Mouse (Mus musculus): ENCODE data around the gene Fam193a. TPM values are rescaled to one million over a fixed set of nuclear protein-coding genes. Genes with fewer than 3 reads are reported as not detected.

Gene Fam193a
- polyA plus RNA-seq, 1 experiment from 2014 or later: 8.9 TPM

- H3K27me3 ChIP-seq (replicated peaks; ENCODE audit: control insufficient read depth, insufficient read depth, low read length): no peaks in the 10 kb centered on the region
- H3K4me2 ChIP-seq: no peak overlapping the region
- DNase-seq (ENCODE audit: low spot score) (no peak), ATAC-seq (replicated peaks; ENCODE audit: low FRiP score) (no peak)
- 85% methylated on average over 2 of the region's 2 CpGs for WGBS
- H3K4me1 ChIP-seq (replicated peaks; ENCODE audit: control insufficient read depth, insufficient read depth, low read length): peaks cover 13% of the 10 kb centered on the region
- no peaks in the 10 kb centered on the region for H3K36me3 ChIP-seq (ENCODE audit: control insufficient read depth, insufficient read depth, low read length)
- H3K9ac ChIP-seq (ENCODE audit: low read depth, low read length): no peak overlapping the region
- H3K4me3 ChIP-seq (ENCODE audit: low read depth, low read length): no peak overlapping the region
- H3K27ac ChIP-seq (ENCODE audit: low read depth, low read length): no peak overlapping the region
- H3K9me3 ChIP-seq (ENCODE audit: control insufficient read depth, low read length): no peaks in the 10 kb centered on the region
Observed at GRCm38 (mm10) chr5:34395850-34396540, 26.3 kb downstream of the Fam193a start.

GRCm38 (mm10) chr5:34397866-34398265 is 28.1 kb downstream of the Fam193a start:
- no peak for ATAC-seq (replicated peaks; ENCODE audit: low FRiP score)
- WGBS: 89% methylated on average over 2 of the region's 2 CpGs

GRCm38 (mm10) chr5:34398326-34398725 is 28.6 kb downstream of the Fam193a start:
- ATAC-seq (replicated peaks; ENCODE audit: low FRiP score) (no peak), DNase-seq (ENCODE audit: low spot score) (no peak)
- H3K4me1 ChIP-seq (replicated peaks; ENCODE audit: control insufficient read depth, insufficient read depth, low read length): peaks cover 13% of the 10 kb centered on the region
- H3K36me3 ChIP-seq (ENCODE audit: control insufficient read depth, insufficient read depth, low read length): no peaks in the 10 kb centered on the region
- no peak overlapping the region for H3K27ac ChIP-seq (ENCODE audit: low read depth, low read length)
- H3K27me3 ChIP-seq (replicated peaks; ENCODE audit: control insufficient read depth, insufficient read depth, low read length): no peaks in the 10 kb centered on the region
- WGBS: 71% methylated on average over 1 of the region's 1 CpGs
- H3K9ac ChIP-seq (ENCODE audit: low read depth, low read length): 0 out of 2 replicates have a peak overlapping the region, but pooled peaks have one; percentile 20
- H3K9me3 ChIP-seq (ENCODE audit: control insufficient read depth, low read length): no peaks in the 10 kb centered on the region
- H3K4me3 ChIP-seq (ENCODE audit: low read depth, low read length): no peak overlapping the region
- no peak overlapping the region for H3K4me2 ChIP-seq

More at GRCm38 (mm10) chr5:34397866-34398265, 28.1 kb downstream of the Fam193a start:
- no peak overlapping the region for H3K4me2 ChIP-seq
- H3K27ac ChIP-seq (ENCODE audit: low read depth, low read length): no peak overlapping the region
- H3K4me3 ChIP-seq (ENCODE audit: low read depth, low read length): no peak overlapping the region
- no peaks in the 10 kb centered on the region for H3K27me3 ChIP-seq (replicated peaks; ENCODE audit: control insufficient read depth, insufficient read depth, low read length)
- DNase-seq (ENCODE audit: low spot score): no peak
- no peaks in the 10 kb centered on the region for H3K36me3 ChIP-seq (ENCODE audit: control insufficient read depth, insufficient read depth, low read length)
- H3K9me3 ChIP-seq (ENCODE audit: control insufficient read depth, low read length): no peaks in the 10 kb centered on the region
- no peak overlapping the region for H3K9ac ChIP-seq (ENCODE audit: low read depth, low read length)
- H3K4me1 ChIP-seq (replicated peaks; ENCODE audit: control insufficient read depth, insufficient read depth, low read length): peaks cover 13% of the 10 kb centered on the region

- Histone ChIP-seq H3K4me1 (replicated peaks; ENCODE audit: control insufficient read depth, insufficient read depth, low read length) (peaks cover 8% of the 10 kb centered on the region), H3K36me3 (ENCODE audit: control insufficient read depth, insufficient read depth, low read length) (no peaks in the 10 kb centered on the region), H3K9me3 (ENCODE audit: control insufficient read depth, low read length) (no peaks in the 10 kb centered on the region), H3K27me3 (replicated peaks; ENCODE audit: control insufficient read depth, insufficient read depth, low read length) (no peaks in the 10 kb centered on the region), H3K4me2 (no peak overlapping the region), H3K27ac (ENCODE audit: low read depth, low read length) (no peak overlapping the region), H3K4me3 (ENCODE audit: low read depth, low read length) (no peak overlapping the region), H3K9ac (ENCODE audit: low read depth, low read length) (no peak overlapping the region)
- ATAC-seq (replicated peaks; ENCODE audit: low FRiP score): no peak
- DNase-seq (ENCODE audit: low spot score): no peak
- WGBS: 89% methylated on average over 6 of the region's 6 CpGs
Observed at GRCm38 (mm10) chr5:34407366-34407918, 37.7 kb downstream of the Fam193a start.

- H3K4me2 ChIP-seq: no peak overlapping the region
- H3K4me1 ChIP-seq (replicated peaks; ENCODE audit: control insufficient read depth, insufficient read depth, low read length): peaks cover 8% of the 10 kb centered on the region
- ATAC-seq (replicated peaks; ENCODE audit: low FRiP score): no peak
- H3K27me3 ChIP-seq (replicated peaks; ENCODE audit: control insufficient read depth, insufficient read depth, low read length): no peaks in the 10 kb centered on the region
- no peaks in the 10 kb centered on the region for H3K9me3 ChIP-seq (ENCODE audit: control insufficient read depth, low read length)
- WGBS: 77% methylated on average over 1 of the region's 1 CpGs
- no peaks in the 10 kb centered on the region for H3K36me3 ChIP-seq (ENCODE audit: control insufficient read depth, insufficient read depth, low read length)
- H3K4me3 ChIP-seq (ENCODE audit: low read depth, low read length): no peak overlapping the region
- DNase-seq (ENCODE audit: low spot score): no peak
- no peak overlapping the region for H3K27ac ChIP-seq (ENCODE audit: low read depth, low read length)
- no peak overlapping the region for H3K9ac ChIP-seq (ENCODE audit: low read depth, low read length)
Observed at GRCm38 (mm10) chr5:34409002-34409401, 39.3 kb downstream of the Fam193a start.

- WGBS: 54% methylated on average over 4 of the region's 4 CpGs
- Histone ChIP-seq H3K4me2 (peak overlapping the region; percentile 34), H3K27ac (ENCODE audit: low read depth, low read length) (no peak overlapping the region)
Observed at GRCm38 (mm10) chr5:34410819-34411218, 41.1 kb downstream of the Fam193a start.

GRCm38 (mm10) chr5:34413921-34414320 is 44.2 kb downstream of the Fam193a start:
- no peaks in the 10 kb centered on the region for H3K27me3 ChIP-seq (replicated peaks; ENCODE audit: control insufficient read depth, insufficient read depth, low read length)
- ATAC-seq (replicated peaks; ENCODE audit: low FRiP score) (no peak), DNase-seq (ENCODE audit: low spot score) (no peak)
- WGBS: 85% methylated on average over 2 of the region's 2 CpGs
- H3K4me1 ChIP-seq (replicated peaks; ENCODE audit: control insufficient read depth, insufficient read depth, low read length): peaks cover 8% of the 10 kb centered on the region
- no peak overlapping the region for H3K4me3 ChIP-seq (ENCODE audit: low read depth, low read length)
- H3K9me3 ChIP-seq (ENCODE audit: control insufficient read depth, low read length): no peaks in the 10 kb centered on the region
- H3K36me3 ChIP-seq (ENCODE audit: control insufficient read depth, insufficient read depth, low read length): no peaks in the 10 kb centered on the region
- H3K27ac ChIP-seq (ENCODE audit: low read depth, low read length): no peak overlapping the region
- H3K4me2 ChIP-seq: no peak overlapping the region
- H3K9ac ChIP-seq (ENCODE audit: low read depth, low read length): no peak overlapping the region

More at GRCm38 (mm10) chr5:34410819-34411218, 41.1 kb downstream of the Fam193a start:
- H3K4me1 ChIP-seq (replicated peaks; ENCODE audit: control insufficient read depth, insufficient read depth, low read length): peaks cover 8% of the 10 kb centered on the region
- H3K36me3 ChIP-seq (ENCODE audit: control insufficient read depth, insufficient read depth, low read length): no peaks in the 10 kb centered on the region
- no peaks in the 10 kb centered on the region for H3K9me3 ChIP-seq (ENCODE audit: control insufficient read depth, low read length)
- no peak overlapping the region for H3K4me3 ChIP-seq (ENCODE audit: low read depth, low read length)
- DNase-seq (ENCODE audit: low spot score) (no peak), ATAC-seq (replicated peaks; ENCODE audit: low FRiP score) (no peak)
- 0 out of 2 replicates have a peak overlapping the region, but pooled peaks have one; percentile 20 for H3K9ac ChIP-seq (ENCODE audit: low read depth, low read length)
- no peaks in the 10 kb centered on the region for H3K27me3 ChIP-seq (replicated peaks; ENCODE audit: control insufficient read depth, insufficient read depth, low read length)

GRCm38 (mm10) chr5:34417251-34418008 is 47.7 kb downstream of the Fam193a start:
- Histone ChIP-seq H3K4me1 (replicated peaks; ENCODE audit: control insufficient read depth, insufficient read depth, low read length) (no peaks in the 10 kb centered on the region; the same call in 1 of the 2 replicates), H3K4me2 (no peak overlapping the region), H3K36me3 (ENCODE audit: control insufficient read depth, insufficient read depth, low read length) (peaks cover 6% of the 10 kb centered on the region; the same call in 1 of the 2 replicates), H3K4me3 (ENCODE audit: low read depth, low read length) (no peak overlapping the region), H3K9ac (ENCODE audit: low read depth, low read length) (no peak overlapping the region), H3K9me3 (ENCODE audit: control insufficient read depth, low read length) (no peaks in the 10 kb centered on the region), H3K27me3 (replicated peaks; ENCODE audit: control insufficient read depth, insufficient read depth, low read length) (no peaks in the 10 kb centered on the region), H3K27ac (ENCODE audit: low read depth, low read length) (no peak overlapping the region)
- ATAC-seq (replicated peaks; ENCODE audit: low FRiP score): no peak
- WGBS: 84% methylated on average over 3 of the region's 3 CpGs
- no peak for DNase-seq (ENCODE audit: low spot score)

Data from liver, embryonic 11.5 days (tissue).